Mouse (Mus musculus) heart, postnatal 0 days (tissue): Measurements from ENCODE around the gene Mdfi.

ENCODE experiments used
- CTCF ChIP-seq: IDR thresholded peaks from 2 replicates; pipeline ENCODE4 v1.5.1; 2016; ENCODE audit warnings: antibody characterized with exemption, control low read depth, low read depth
- EP300 ChIP-seq: IDR thresholded peaks from 2 replicates; pipeline ENCODE4 v1.6.1; 2016; ENCODE audit warnings: antibody characterized with exemption, low read depth

GRCm38 (mm10) chr17:47878378-47879089 lies 44.0 kb upstream of the Mdfi start:
- TF ChIP-seq CTCF (no peak), EP300 (no peak)
